Mouse (Mus musculus) liver, embryonic 14.5 days (tissue): ENCODE results near the gene Iqsec3.

Source experiments
- CTCF ChIP-seq: IDR thresholded peaks from 2 replicates; pipeline ENCODE4 v1.5.1; 2016; ENCODE audit warnings: antibody characterized with exemption, low read depth, control low read depth
- EP300 ChIP-seq: IDR thresholded peaks from 2 replicates; pipeline ENCODE4 v1.6.1; 2016; ENCODE audit warnings: antibody characterized with exemption, low read depth

GRCm38 (mm10) chr6:121519896-121520295 lies 46.4 kb upstream of the Iqsec3 start:
- TF ChIP-seq EP300 (no peak), CTCF (no peak)
